Mouse (Mus musculus): ENCODE measurements around the gene Bche.

- TF ChIP-seq POLR2A (IDR thresholded peaks at IDR 0.05; ENCODE audit: low read depth, low read length) (no peak), CTCF (conservative IDR thresholded peaks at IDR 0.05; ENCODE audit: insufficient read depth, insufficient read length, low read depth, low read length) (no peak)
These were observed 40.7 kb downstream of the Bche start for GRCm38 (mm10) chr3:73667245-73668131.

Data from kidney, adult 2 months (tissue).